Mouse (Mus musculus) MEL (cell line): Measurements from ENCODE around the gene Chil1.

Experiments used
- CTCF ChIP-seq, 3 experiments: IDR thresholded peaks in 2 of 3; conservative IDR thresholded peaks in 1 of 3; 2 replicates each; pipeline ENCODE4 v1.5.1; 2011 to 2012; ENCODE audit warnings: low read length in 3 of 3, low read depth in 2 of 3, mild to moderate bottlenecking in 2 of 3, improper control_type of control experiment in 1 of 3, inconsistent platforms in 1 of 3, mixed read lengths in 1 of 3, moderate library complexity in 1 of 3; ENCODE audit not compliant: control insufficient read depth in 1 of 3, insufficient read depth in 1 of 3, poor library complexity in 1 of 3, severe bottlenecking in 1 of 3
- ZNF384 ChIP-seq: IDR thresholded peaks from 2 replicates; pipeline ENCODE4 v1.6.1; 2012; ENCODE audit warnings: low read depth, mild to moderate bottlenecking, inconsistent platforms, low read length, improper control_type of control experiment

- TF ChIP-seq CTCF (IDR thresholded peaks at IDR 0.05 in 2 of 3, conservative IDR thresholded peaks at IDR 0.05 in 1 of 3; ENCODE audit: control insufficient read depth in 1 of 3, insufficient read depth in 1 of 3, low read depth in 2 of 3, low read length in 3 of 3, poor library complexity in 1 of 3, severe bottlenecking in 1 of 3) (no peak), ZNF384 (no peak)
Observed at GRCm38 (mm10) chr1:134215059-134215458, 33.1 kb downstream of the Chil1 start.
